Mouse (Mus musculus) thymus, postnatal 4 days (tissue): ENCODE results near the gene Glis2.
A peak's percentile ranks its signal among the peaks of the same experiment; 100 is the strongest.

Experiments
- DNase-seq: peaks from one replicate; pipeline ENCODE4 v3.0.0; 2021

The Glis2 gene

GRCm38 (mm10) chr16:4605514-4606131 lies 11.1 kb downstream of the Glis2 start:
- DNase-seq: no peak

DNA sequence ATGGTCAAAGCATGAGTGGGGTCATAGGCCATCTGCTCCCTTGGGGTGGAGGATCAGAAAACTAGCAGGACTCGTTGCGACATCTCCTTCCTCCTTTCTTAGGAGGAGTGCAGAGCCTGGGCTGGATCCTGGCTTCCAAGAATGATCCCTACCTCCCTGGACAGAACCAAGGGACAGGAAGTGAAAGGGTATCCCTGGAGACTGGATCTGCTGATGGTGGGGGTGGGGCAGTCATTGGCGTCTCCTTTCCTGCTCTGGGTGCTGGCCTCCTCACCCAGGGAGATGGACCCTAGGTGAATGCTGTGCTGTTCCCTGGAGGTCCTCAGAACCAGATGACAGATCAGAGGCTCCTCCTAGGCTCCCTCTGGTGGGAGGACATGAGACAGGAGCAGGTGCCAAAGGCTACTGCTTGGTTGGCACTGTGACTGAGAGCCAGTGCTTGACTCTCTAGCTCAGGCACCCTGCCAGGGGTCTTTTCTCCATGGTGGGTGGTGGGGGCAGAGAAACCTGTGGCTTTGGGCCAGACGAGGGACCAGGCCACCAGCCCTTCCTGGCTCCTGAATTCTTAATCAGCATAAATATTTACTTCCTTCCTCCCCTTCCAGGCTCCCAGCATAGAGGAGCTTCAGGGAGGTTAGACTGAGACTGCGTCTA lies 12.0 kb downstream of the Glis2 start:
- peak; percentile 51 for DNase-seq

- peak; percentile 91 for DNase-seq
These were observed 13.5 kb downstream of the Glis2 start for GRCm38 (mm10) chr16:4607818-4608531.

- DNase-seq: no peak
These were observed 14.1 kb downstream of the Glis2 start for GRCm38 (mm10) chr16:4608532-4609059.

GRCm38 (mm10) chr16:4611193-4611592 lies 16.7 kb downstream of the Glis2 start:
- no peak for DNase-seq

DNA sequence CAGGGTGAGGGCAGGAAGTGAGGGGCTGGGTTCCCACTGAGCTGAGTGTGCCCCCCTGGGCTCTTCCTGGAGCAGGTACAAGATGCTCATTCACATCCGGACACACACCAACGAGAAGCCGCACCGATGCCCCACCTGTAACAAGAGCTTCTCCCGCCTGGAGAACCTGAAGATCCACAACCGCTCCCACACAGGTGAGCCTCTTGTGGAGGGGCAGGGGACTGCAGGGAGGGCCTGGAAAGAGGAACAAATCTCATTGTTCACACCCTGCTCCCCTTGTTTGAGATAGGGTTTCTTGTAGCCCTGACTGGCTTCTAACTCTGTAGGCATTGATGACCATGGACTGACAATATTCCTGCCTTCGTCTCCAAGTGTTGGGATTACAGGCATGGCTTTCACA lies 17.2 kb downstream of the Glis2 start:
- no peak for DNase-seq

- DNase-seq: no peak
These were observed 19.2 kb downstream of the Glis2 start for GRCm38 (mm10) chr16:4613736-4614135.

GRCm38 (mm10) chr16:4614639-4615038 lies 20.1 kb downstream of the Glis2 start:
- no peak for DNase-seq

GRCm38 (mm10) chr16:4615297-4615696 lies 20.8 kb downstream of the Glis2 start:
- DNase-seq: no peak

GRCm38 (mm10) chr16:4616829-4617228 lies 22.3 kb downstream of the Glis2 start:
- no peak for DNase-seq

DNA sequence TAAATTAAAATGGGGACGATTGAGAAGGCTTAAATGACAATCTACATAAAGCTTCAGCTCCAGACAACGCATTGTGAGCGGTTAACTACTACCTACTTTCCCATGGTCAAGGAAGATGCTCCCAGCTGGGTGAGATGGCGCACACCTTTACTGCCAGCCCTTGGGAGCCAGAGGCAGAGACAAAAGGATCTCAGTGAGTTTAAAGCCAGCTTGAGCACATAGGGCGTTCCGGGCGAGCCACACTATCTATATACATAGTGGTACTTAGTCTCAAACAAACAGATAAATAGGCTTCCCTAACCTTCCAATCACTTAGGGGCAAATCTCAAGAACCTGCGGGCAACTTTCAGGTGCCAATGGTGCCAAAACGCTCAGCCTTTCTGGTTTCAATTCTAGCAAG lies 29.6 kb downstream of the Glis2 start:
- no peak for DNase-seq

DNA sequence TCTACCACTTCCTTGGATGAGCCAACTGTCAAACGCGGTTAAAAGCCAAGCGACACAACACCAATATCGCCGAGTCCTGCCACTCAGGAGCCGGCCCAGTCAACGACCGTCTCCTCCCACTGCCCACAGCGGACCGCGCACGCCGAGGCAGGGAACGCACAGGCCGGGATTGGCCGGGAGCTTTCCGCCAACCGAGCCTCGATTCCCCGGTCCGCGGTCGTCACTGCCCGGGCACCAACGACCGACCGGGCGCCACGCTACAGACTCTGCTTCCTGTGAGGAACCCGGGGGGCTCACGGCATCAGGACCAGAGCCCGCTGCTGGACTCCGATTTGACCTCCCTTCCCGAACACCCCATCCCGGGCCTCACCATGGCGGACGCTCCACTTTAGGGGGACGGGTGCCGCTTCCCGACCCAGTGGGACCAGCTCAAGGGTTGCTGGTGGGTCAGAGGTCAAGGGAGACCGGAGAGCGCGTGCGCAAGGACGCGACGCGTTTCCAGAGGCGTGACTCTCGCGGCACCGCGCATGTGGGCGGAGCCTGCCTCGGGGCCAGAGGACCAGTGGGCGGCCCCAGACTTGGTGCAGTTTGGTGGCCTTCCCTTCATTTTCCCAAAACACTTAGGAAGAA lies 30.1 kb downstream of the Glis2 start, which contains the start of gene Pam16:
TSS of gene Pam16 (minus strand) at position 508 of the 630 bp plus-strand sequence.
- DNase-seq: peak; percentile 93

GRCm38 (mm10) chr16:4627105-4627504 lies 32.6 kb downstream of the Glis2 start:
- no peak for DNase-seq

DNA sequence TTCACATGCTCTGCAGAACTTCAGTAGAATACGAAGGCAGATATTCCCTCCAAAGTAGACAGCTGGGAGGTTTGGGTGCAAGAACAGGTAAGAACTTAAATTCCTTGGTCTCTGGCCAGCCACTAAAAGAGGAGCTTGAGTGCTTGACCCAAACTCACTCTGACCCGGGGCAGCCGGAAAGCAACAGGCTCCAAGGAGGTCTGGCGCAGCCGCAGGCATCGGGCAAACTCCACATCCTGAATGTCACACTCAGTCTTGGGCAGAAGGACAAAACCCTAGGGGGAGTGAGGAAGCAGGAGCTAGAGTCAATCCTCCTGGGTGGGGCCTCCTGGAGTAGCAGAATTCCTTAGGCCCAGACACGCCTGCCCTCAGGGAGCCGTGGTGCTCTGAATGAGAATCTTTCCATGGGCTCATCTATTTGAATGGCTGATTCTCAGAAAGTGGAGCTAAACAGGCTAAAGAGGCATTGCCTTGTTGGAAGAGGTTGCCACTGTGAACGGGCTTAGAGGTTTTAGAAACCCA lies 34.4 kb downstream of the Glis2 start:
- DNase-seq: no peak

GRCm38 (mm10) chr16:4629950-4630349 lies 35.4 kb downstream of the Glis2 start:
- peak; percentile 91 for DNase-seq

DNA sequence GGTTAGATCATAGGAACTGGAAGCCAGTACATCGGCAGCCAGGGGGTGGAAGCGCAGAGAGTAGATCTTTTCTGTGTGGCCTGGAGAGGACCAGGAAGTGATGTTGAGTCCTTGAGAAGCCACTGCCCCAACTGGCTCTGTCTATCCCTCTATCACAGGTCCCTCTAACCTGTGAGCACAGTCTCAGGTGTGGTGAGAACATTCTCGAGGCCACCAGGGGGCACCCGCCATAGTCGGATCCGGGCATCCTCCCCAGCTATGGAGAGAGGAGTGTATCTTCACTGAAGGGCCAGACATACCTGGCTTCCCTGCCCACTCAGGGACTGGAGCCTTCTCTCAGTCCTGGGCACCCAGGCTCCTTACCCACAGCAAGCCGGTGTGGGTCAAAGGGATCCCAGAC lies 37.5 kb downstream of the Glis2 start:
- DNase-seq: peak; percentile 54

- DNase-seq: no peak
These were observed 39.1 kb downstream of the Glis2 start for GRCm38 (mm10) chr16:4633661-4634060.

DNA sequence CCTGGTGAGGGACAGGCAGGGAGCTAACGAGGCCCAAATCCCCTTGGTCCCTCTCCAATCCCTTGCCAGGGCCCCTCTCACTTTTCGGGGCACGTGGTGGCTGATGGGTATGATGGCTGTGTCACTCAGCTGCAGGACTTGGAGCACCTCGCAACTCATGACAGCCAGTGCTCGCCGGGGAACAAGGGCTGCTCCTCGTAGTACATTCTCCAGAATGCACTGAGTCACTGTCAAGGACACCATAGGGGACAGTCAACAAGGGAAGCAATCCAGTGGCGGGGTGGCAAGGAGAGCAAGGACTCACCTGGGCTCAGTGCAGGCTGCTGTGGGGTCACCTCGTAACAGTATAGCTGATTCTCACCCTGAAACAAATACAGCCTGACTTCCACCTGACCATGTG lies 40.2 kb downstream of the Glis2 start:
- no peak for DNase-seq

DNA sequence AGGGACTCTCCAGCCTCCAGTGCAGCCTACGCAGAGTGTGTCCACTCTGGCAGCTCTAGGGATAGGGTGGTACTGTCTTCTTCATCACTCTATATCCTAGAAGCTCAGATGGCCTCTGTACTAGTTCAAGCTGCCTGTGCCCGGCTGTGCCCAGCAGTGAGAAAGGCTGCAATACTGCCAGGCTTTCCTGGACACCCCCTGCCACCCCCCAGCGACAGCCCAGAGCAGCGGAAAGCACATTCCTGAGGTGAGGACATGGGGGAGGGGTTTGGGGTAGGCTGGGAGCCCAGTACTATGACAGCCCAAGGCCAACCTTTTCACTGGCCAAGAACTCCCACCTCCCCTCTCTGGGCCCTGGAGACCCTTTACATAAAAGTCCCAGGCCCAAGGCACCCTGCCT lies 41.2 kb downstream of the Glis2 start:
- DNase-seq: no peak

DNA sequence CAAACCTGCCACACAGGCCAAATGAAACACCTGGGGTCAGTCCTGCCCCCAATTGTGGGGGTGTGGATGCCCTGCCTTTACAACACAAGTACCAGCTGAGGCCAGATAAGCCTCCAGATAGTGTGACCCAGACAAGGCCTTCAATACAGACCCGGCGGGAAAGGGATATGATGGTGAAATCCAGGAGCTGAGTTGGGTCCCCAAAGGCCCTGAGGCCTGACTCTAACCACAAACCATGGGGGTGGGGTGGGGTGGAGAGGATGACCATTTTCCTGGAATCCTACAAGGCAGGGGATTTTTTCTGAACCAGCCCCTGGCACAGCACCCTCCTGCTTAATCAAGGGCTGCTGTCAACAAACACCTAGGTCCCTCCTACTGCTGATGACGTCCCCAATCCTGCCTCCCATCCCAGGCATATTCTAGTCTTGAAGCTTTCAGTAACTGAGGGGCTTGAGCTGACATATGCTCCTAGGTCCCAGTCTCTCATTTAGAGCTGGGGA lies 44.4 kb downstream of the Glis2 start:
- no peak for DNase-seq

DNA sequence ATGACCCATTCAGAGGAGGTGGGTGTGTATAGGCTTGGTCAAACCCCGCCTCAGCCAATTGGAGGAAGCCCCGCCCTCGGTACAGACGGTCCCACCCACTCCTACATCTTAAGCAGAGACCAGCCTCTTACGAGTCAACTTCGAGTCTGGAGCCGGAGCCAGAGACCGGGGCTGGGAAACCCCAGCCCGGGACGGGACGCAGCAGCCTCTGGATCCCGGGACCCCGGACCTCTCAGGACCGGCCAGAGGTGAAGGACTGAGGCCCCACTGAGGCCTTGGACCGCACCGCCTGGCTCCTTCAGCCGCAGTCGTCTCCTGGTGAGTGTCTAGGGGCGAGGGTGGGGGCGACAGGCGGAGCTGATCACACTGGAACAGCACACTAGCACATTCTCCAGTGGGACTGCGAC lies 45.3 kb downstream of the Glis2 start, which contains the start of the genes Vasn and Dnaja3:
TSS of gene Vasn (plus strand) at position 111 of the 407 bp plus-strand sequence.
TSS of gene Dnaja3 (plus strand) at position 159 of the 407 bp plus-strand sequence.
- DNase-seq: peak; percentile 73

DNA sequence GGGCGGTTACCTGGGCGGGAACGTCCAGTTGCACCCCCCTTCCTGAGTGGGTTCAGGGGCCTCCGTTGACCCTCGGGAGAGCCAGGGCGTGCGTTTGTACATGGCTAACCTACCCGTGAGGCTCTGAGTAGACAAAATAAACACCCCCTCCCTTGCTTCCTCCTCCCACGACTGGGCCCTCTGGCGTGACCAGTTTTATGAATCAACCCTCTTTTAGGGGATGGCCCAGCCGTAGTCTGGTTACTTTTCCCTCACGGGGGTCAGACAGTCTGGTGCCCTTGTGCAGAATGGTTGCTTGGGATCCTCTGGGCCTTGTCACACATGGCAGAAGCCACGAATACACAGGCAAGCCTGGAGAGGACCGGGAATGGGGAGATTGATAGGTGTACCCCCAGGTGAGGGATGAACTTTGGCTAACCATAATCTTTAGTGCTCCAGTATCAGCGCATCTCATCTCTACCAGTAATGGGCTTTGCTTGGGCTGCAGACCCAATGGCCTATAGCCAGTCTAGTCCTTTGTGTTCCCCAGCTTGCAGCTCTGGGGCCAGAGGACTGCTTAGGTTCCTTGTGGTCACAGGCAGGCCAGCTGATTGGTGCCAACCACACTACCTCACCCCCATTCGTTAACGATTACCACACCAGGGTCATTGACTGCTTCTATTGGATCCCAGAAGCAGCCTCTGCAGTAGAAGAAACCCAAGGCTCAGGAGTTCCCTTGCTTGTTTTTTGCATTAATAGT lies 45.9 kb downstream of the Glis2 start:
- no peak for DNase-seq
